Mouse (Mus musculus) c-Kit-positive CD71-positive TER-119-negative erythroid progenitor cells, embryonic 14.5 days (primary cell): Measurements from ENCODE around the gene Mdm4.

Experiments used
- DNase-seq: peaks from one replicate; pipeline ENCODE4 v3.0.0-alpha.2; 2013; ENCODE audit warnings: low read depth

Mdm4 gene

DNA sequence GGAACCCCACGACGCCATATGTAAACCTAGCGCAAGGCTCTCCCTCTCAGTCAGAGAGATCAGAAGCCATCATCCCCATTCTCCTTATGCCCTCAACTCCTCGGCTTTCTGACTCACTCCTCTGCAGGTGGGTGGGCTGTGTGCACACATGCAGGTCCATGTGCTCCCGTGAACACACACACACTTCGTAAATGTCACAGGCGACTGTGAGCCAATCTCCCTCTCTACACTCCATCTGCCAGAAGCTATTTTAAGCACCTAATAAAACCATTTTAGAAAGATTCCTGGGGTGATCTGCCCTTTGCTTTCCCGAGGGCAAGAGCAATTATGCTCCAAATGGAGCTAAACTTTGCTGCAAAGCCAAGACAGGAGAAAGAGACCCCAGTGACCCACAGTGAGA is 84.5 kb downstream of the Mdm4 start:
- no peak for DNase-seq

DNA sequence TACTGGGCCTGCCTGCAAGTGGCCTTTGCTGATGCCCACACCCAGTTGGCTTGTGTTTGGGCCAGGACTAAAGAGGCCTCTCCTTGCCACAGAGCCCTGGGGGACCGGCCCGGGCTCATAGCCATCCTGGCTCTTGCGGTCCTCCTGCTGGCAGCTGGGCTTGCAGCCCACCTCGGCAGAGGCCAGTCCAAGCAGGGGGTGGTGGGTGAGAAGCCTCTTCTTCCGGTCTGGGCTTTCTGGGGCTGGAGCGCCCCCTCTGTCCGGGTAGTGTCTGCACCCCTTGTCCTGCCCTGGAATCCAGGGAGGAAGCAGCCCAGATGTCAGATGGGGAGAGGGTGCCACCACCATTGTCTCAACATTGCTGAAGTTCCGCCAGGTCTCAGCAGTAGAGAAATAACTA is 91.4 kb downstream of the Mdm4 start:
- DNase-seq: no peak

DNA sequence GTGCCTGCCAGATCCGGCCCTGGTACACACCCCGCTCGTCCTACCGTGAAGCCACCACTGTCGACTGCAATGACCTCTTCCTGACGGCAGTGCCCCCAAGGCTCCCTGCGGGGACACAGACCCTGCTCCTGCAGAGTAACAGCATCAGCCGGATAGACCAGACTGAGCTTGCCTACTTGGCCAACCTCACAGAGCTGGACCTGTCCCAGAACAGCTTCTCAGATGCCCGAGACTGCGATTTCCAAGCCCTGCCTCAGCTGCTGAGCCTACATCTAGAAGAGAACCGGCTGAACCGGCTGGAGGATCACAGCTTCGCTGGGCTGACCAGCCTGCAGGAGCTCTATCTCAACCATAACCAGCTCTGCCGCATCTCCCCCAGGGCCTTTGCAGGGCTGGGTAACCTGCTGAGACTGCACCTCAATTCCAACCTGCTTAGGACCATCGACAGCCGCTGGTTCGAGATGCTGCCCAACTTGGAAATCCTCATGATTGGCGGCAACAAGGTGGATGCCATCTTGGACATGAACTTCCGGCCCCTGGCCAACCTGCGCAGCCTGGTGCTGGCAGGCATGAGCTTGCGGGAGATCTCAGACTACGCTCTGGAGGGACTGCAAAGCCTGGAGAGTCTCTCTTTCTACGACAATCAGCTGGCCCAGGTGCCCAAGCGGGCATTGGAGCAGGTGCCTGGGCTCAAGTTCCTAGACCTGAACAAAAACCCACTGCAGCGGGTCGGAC is 92.9 kb downstream of the Mdm4 start:
- no peak for DNase-seq

DNA sequence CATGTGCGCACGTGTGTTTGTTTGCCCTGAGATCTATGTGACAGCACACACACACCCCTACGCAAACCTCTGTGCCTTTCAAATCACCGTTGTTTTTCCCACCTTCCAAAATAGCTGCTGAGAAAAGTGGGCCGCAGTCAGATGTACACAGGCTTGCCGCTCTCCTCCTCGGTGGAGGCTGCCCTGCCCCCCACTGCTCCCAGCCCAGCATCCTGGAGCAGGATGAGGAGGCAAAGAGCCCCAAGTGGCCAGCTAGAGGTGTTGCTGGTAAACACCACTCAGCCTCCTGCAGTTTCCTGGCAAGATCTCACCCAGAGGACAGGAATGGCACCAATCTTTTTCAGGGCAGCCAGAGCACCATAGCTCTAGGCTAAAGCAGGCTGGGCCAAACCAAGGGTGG is 95.5 kb downstream of the Mdm4 start:
- DNase-seq: no peak

DNA sequence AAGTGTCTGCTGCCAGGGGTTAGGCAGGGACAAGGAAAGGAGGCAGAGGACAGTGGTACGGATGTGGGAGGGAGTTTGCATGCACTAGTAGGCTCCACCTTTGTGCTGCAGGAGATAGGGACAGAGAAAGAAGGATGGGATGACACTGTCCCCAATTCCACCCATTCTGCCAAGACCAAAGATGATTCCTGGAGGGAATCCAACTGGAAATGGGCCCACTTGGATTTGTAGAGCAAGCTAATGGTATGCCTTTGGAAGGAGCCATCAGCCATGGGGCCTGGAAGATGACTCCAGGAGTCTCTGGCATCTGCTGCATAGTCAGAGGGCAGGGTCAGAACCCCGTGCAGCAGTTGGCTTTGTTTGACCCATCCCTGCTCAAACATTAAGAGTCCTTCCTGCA is 97.9 kb downstream of the Mdm4 start:
- no peak for DNase-seq

DNA sequence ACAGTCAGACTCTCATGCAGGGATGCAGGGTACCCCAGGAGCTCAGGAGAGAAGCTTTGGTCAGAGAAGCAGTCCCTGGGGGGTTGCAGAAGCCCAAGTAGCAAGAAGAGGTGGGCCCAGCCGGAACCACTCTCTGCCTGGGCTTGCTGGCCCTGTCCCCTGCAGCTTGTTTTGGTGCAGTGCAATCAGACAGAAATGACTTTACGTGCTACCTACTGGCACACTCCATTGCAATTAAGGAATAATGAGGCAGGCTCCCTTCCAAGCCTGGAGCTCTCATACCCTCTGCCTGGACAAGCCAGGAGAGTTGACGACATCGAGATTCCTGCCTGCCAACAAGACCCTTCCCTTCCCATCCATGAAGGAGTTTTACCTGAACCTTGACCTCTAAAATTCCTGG is 100.1 kb downstream of the Mdm4 start:
- no peak for DNase-seq

DNA sequence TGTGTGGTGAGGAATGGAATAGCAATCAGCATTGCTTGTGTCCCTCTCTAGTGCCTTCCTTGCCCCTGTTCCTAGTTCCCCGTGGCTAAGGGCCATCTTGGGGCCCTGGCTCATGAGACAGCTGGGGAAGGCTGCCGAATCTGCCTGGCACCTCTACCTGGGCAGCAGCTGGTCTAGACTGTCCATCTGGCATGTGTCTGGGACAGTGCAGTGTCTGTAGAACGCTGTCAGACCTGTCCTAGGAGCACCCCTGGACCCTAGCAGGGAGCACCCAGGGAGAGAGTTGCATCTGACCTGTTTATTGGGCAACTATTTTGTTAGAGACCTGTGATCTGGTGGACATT is 101.5 kb downstream of the Mdm4 start:
- no peak for DNase-seq

DNA sequence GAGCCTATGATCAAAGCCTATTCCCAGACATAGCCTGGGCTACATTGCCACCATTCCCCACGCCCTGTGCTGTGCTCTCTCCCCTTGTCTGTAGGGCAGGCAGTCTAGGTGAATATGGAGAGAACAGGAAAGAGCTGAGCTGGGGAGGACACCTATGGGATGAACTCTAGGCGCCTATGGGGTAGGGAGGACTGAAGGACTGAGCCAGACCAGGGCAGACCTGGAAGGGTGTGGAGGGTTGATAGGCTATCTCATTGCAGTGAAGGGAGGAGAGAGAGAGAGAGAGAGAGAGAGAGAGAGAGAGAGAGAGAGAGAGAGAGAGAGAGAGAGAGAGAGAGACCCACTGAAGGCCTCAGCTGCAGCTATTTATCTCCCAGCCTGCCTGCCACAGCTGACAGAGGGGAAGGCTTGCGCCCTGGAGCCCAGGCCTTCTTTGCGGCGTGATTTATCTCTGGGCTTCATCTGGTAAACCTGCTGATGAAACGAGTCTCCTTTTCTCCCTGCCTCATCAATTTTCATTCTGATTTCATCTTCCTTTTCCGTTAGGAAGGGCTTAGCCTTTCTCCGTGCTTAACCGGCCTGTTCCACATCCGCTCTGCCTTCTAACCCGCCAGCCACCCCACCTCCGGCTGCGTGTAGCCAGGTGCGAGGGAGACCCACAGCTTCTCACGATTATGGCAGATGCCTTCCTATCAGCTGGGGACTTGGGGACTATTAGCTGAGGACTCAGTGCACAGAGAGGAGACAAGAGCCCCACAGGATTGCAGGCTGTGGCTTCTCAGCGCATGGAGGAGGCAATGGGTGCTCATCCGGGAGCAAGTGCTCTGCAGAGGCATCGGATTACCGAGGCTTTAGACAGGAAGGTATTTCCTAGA is 102.1 kb downstream of the Mdm4 start:
- no peak for DNase-seq

DNA sequence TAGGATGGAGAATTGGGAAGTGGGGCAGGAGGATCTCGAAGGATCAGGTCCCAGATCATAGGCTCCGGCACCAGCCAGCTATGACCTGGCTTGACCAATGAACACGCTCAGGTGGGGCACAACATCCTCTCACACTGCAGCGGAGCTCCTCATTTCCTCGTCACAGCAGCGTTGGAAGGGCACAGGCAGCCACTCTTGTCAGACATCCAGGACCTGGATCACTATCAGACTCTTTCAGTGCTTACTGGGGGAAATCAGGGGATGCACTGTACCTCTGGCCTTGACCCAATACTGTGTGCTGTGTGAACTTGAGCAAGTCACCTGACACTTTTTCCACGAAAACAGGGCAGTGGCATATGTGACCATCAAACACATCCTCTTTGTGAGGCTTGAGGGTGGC is 105.1 kb downstream of the Mdm4 start:
- no peak for DNase-seq

DNA sequence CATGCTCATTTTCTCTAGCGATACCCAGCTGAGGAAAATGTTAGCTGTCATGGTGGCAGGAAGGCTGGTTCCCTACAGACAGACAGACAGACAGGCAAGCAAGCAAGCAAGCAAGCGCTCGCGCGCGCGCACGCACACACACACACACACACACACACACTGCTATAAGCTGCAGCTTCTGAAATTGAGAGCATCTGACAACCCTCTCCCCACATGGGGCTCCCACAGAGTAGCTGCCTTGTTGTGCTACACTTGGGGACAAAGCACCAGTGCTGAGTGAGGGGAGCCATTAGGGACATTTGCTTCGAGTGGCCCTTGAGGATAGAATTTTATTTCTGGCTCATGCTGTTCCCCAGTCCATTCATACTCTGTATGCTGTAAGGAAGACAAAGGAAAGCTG is 108.1 kb downstream of the Mdm4 start:
- DNase-seq: no peak

DNA sequence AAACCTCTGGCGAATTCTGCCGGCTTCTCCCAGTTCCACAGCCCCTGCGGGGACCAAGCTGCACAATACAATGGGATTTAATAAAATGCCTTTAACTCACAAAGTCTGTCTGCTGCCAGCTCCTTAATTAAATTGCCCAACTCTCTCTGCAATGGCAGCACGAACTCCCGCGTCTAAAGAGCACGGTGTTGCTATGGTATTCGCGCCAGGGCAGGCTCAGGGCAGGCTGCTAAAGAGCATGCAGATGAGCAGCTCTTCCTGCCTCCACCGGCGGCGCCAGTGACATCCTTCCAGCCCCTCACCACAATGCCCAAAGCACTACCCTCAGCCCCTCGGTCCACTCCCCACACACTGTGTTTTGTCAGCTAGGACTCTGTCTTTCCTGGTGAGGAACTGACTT is 109.3 kb downstream of the Mdm4 start:
- no peak for DNase-seq

DNA sequence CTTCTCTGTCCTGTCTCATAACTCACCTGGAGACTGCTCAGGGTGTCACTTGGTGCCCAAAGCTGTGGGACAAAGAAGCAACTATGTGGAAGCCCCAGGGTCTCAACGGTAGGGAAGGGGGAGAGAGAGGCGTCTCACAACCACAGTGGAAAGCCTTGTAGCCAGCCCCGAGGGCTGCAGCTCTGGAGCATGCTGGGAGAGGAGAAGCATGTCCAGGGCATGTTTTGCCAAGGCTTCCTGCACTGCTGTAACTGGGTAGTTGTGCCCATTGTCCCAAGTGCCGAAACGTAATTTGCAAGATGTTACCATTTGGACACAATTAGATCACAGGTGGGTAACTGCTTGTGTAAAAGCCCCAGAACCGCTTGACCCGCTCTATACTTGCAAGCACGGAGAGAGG is 111.1 kb downstream of the Mdm4 start:
- DNase-seq: no peak

DNA sequence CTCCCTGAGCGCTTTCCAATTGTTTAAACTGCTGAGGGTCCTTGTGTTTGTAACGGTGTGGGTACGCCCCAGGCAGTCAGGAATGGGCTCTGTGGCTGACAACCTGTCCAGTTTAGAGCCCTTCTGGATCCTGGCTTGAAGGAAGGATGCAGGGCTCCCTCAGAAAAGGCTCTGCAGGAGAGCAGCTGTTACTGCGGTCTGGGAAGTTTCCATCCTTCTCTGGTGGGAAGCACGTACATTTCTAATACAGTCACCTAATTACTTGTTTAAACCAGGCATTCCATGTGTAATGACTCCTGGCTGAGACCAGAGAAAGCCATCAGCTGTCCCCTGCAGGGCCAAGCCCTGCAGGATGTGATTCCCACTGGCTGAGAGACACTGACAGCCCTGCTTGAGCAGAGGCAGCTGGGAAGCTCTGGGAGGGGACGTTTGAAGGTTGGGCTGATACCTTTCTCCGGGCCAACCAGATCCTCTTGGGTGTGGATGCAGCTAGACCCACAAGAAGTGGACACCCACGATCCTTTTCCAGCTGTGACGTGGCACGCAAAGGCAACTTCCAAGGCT is 112.2 kb downstream of the Mdm4 start:
- no peak for DNase-seq

DNA sequence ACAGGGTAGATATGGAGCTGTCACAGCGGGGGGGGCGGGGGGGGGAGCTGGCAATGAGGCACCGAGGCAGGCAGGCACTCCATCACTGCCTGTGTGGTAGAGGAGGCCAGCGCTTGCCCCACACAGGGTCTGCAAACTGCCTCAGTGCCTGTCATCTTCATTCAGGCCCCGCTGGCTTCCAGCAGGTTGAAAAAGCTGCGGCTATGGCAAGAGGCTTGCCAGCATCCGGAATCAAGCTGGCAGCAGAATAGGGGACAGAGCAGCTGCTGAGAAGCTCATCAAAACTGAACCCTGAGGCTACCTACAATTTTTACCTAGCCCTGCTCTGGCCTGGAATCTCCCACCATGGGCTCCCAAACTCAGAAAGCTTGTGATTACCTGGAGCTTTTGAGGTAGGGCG is 112.8 kb downstream of the Mdm4 start:
- DNase-seq: no peak

DNA sequence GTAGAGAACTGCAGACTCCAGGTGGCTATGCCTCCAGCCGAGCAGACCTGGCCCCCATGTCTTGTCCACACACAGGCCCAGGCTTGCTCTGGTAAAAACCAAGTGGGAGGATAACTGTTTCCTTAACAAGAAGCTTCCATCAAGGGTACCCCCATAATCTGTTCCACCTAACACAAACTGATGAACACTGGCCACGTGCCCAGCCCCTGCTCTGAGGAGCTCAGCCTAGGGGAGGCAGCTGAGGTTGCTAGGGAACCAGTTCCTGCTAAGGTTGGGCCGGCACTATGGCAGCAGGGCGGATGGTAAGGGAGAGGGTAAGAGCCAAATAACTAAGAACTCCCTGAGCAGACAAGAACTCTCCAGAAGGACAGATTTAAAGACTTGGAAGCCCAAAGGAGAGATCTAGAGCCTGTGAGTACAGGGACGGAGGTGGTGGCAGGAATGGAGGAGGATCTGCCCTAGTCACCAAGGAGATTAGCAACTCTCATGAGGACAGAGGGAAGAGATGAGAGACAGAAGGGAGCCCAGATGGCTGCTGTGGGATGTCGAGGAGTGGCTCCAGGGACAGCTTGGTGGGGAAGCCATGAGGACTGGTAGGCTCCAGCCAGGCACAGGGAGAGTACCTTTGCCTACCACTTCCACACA is 114.4 kb downstream of the Mdm4 start:
- no peak for DNase-seq

DNA sequence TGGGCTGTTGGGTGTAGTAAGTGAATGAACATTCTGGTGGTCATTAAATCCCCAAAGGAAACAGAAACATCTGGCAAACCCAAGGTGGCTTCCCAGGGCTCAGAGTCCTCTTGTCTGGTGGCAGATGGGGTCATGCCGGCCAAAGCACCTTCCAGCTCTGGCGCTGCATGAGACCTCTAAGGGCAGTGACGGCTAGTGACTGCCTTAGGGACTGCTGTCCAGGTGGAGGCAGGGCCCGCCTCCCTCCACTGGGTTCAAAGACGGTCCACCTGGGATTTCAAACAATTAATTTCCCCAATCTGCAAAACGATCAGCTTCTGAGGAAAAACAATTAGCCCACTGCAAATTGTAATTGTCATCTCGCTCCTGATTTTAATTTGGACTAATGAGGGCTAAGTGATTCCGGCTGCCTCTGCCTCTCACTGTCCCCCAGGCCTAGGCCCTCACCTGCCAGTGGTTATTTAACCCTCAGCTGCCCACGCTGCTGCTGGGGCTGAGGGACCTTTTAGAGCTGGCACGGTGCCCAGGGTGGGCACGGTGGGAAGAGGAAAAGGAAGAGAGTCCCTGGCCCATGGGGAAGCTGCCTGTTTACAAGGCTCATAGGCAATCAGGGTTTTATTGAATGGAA is 119.8 kb downstream of the Mdm4 start:
- DNase-seq: no peak

DNA sequence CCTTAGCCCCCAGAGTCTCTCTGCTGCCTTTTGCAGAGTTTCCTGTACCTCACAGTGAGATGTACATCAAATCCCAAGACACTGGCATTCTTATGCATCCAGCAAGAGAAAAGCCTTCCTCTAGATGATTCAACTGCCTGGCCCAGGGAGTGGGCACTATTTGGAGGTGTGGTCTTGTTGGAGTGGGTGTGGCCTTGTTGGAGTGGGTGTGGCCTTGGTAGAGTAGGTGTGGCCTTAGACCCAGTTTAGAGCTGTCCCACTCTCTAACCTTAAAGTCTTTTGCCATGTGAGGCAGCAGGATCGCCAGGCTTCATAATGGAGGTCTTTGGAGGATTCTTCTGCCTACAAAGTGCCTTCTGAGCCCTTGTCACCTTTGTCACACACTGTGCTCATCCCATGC is 120.4 kb downstream of the Mdm4 start:
- no peak for DNase-seq
